9 mouse cellular contexts compared by ENCODE assay signal in the genomic region with DNA sequence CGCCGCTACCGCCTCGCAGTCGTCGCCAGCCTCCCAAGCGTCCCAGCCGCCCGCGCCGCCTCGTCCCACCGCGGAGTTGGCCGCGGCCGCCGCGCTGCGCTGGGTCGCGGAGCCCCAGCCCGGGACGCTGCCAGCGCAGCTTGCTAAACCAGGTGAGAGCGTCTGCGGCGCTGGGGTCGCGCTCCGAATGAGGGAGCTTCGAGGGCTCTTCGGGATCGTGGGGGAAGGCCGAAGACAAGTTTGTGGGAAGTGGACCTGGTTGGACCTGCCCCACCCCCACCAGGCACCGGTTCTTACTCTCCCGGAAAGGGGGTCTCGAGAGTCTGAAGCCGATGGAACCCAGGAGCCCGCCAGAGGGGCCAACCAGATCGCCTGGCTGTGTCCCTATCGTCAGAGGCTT. TPM values are rescaled to one million over a fixed set of nuclear protein-coding genes. Genes with fewer than 3 reads are reported as not detected.
DNase-seq lines count a peak whose midpoint lies in the region; ATAC-seq lines count a peak whose summit lies in the region.
"Had no signal": no experiment of that assay in that cellular context is flagged by ENCODE, and none has a peak within 500 bp of the region (broad histone marks: within the 10 kb centered on the region; RNA-seq: fewer than 3 reads in every experiment).

No protein-coding gene starts in this region.

- WGBS in kidney, embryonic 15.5 days, result under 1% methylated on average over 42 of the region's 42 CpGs
- 0% methylated on average over 42 of the region's 42 CpGs for whole genome bisulfite sequencing in forebrain, embryonic 10.5 days
- under 1% methylated on average over 37 of the region's 42 CpGs for whole genome bisulfite sequencing in limb, embryonic 10.5 days
- under 1% methylated on average over 41 of the region's 42 CpGs for WGBS in neural tube, embryonic 14.5 days

- peak overlapping the region; percentile 58 for H3K4me2 ChIP-seq in kidney, embryonic 15.5 days
- peak overlapping the region; percentile 16; the same call in 1 of the 2 replicates for H3K4me2 ChIP-seq in neural tube, embryonic 14.5 days (ENCODE audit: low read depth, low read length)

- no peak overlapping the region for H3K9ac ChIP-seq in kidney, embryonic 15.5 days
- H3K9ac ChIP-seq in neural tube, embryonic 14.5 days (replicated peaks; ENCODE audit: low read depth, low read length), result no peak overlapping the region

- no peaks in the 10 kb centered on the region for H3K9me3 ChIP-seq in kidney, embryonic 15.5 days (replicated peaks)
- H3K9me3 ChIP-seq in forebrain, embryonic 10.5 days, result no peaks in the 10 kb centered on the region
- H3K9me3 ChIP-seq in limb, embryonic 10.5 days (replicated peaks), result no peaks in the 10 kb centered on the region
- no peaks in the 10 kb centered on the region for H3K9me3 ChIP-seq in neural tube, embryonic 14.5 days (ENCODE audit: control insufficient read depth, low read length)

- DNase-seq in kidney, postnatal 25 days, result no peak
- peak; percentile 57 for DNase-seq in forebrain, embryonic 10.5 days (ENCODE audit: extremely low spot score, low spot score)
- DNase-seq in limb, embryonic 10.5 days (ENCODE audit: low spot score), result peak; percentile 69
- DNase-seq in left cerebral cortex, postnatal 25 days (ENCODE audit: low spot score in 2 of 2), result no peak
- DNase-seq in urinary bladder, postnatal 4 days (ENCODE audit: low spot score in 2 of 2), result no peak
- no peak for DNase-seq in gastrocnemius, postnatal 4 days (ENCODE audit: low spot score in 2 of 2)

- 0 out of 2 replicates have a peak, but pooled peaks have one; percentile 16 for ATAC-seq in kidney, embryonic 15.5 days (replicated peaks; ENCODE audit: low FRiP score)
- no peak for ATAC-seq in neural tube, embryonic 14.5 days (ENCODE audit: low read depth)

- H3K36me3 ChIP-seq in kidney, embryonic 15.5 days, result no peaks in the 10 kb centered on the region
- H3K36me3 ChIP-seq in forebrain, embryonic 10.5 days (replicated peaks), result no peaks in the 10 kb centered on the region
- no peaks in the 10 kb centered on the region for H3K36me3 ChIP-seq in limb, embryonic 10.5 days
- no peaks in the 10 kb centered on the region for H3K36me3 ChIP-seq in neural tube, embryonic 14.5 days (ENCODE audit: control insufficient read depth, insufficient read depth, low read length)

- H3K27me3 ChIP-seq in kidney, embryonic 15.5 days, result peaks cover 100% of the 10 kb centered on the region
- peaks cover 100% of the 10 kb centered on the region for H3K27me3 ChIP-seq in forebrain, embryonic 10.5 days (ENCODE audit: poor library complexity, severe bottlenecking)
- H3K27me3 ChIP-seq in limb, embryonic 10.5 days (ENCODE audit: low read depth, poor library complexity, severe bottlenecking), result peaks cover 100% of the 10 kb centered on the region
- H3K27me3 ChIP-seq in neural tube, embryonic 14.5 days (ENCODE audit: control insufficient read depth, insufficient read depth, low read length), result peaks cover 62% of the 10 kb centered on the region

- H3K4me3 ChIP-seq in kidney, embryonic 15.5 days (replicated peaks), result peak overlapping the region; percentile 38
- peak overlapping the region; percentile 72 for H3K4me3 ChIP-seq in forebrain, embryonic 10.5 days
- H3K4me3 ChIP-seq in limb, embryonic 10.5 days, result peak overlapping the region; percentile 56
- peak overlapping the region; percentile 10; the same call in 1 of the 2 replicates for H3K4me3 ChIP-seq in neural tube, embryonic 14.5 days (ENCODE audit: low read depth, low read length)

- intact Hi-C loops in left cerebral cortex, postnatal 25 days (cut with DNase I), result no loop called here

- peaks cover 32% of the 10 kb centered on the region for H3K4me1 ChIP-seq in kidney, embryonic 15.5 days
- H3K4me1 ChIP-seq in forebrain, embryonic 10.5 days, result peaks cover 97% of the 10 kb centered on the region
- H3K4me1 ChIP-seq in limb, embryonic 10.5 days, result peaks cover 93% of the 10 kb centered on the region
- peaks cover 10% of the 10 kb centered on the region for H3K4me1 ChIP-seq in neural tube, embryonic 14.5 days (ENCODE audit: control insufficient read depth, insufficient read depth, low read length)

- H3K27ac ChIP-seq in kidney, embryonic 15.5 days, result no peak overlapping the region
- H3K27ac ChIP-seq in forebrain, embryonic 10.5 days, result peak overlapping the region; percentile 96
- peak overlapping the region; percentile 51; the same call in 1 of the 2 replicates for H3K27ac ChIP-seq in limb, embryonic 10.5 days
- H3K27ac ChIP-seq in neural tube, embryonic 14.5 days (ENCODE audit: low read depth, low read length), result no peak overlapping the region

RNA-seq across cellular contexts. Expression of a gene that starts 1.0 kb away (rescaled TPM):
- polyA plus RNA-seq in kidney, embryonic 15.5 days (2015; fragmentation: Nextera tagmentation; extraction: Ambion mirVana), result not detected in 2 replicates
- polyA plus RNA-seq in forebrain, embryonic 10.5 days (2016; fragmentation: Nextera tagmentation; extraction: Ambion mirVana), result 11.0 and 13.4 TPM in 2 replicates
- 0.10 and 0.26 TPM in 2 replicates for polyA plus RNA-seq in limb, embryonic 10.5 days (2016; fragmentation: Nextera tagmentation; extraction: Ambion mirVana)
- polyA plus RNA-seq in neural tube, embryonic 14.5 days (2014; fragmentation: Nextera tagmentation; extraction: Ambion mirVana), result 2.6 TPM in 2 replicates
- under 1 TPM in 1 of 2 experiments, not detected in 1; 0.14 TPM for total RNA-seq in left cerebral cortex, postnatal 25 days (2021)
- not detected for total RNA-seq in gastrocnemius, postnatal 4 days (2021)
- total RNA-seq: common myeloid progenitor, adult 5-6 weeks had no signal

Comparison
In these comparisons a context has a peak if more than half of its experiments do, and no peak if none do; other contexts are left out.
1. H3K27ac ChIP-seq: peak in forebrain, embryonic 10.5 days (single experiment) and limb, embryonic 10.5 days (single experiment); none in kidney, embryonic 15.5 days (single experiment) and neural tube, embryonic 14.5 days (single experiment).
2. H3K4me3 ChIP-seq: peak in every context shown above with its lines; median percentile 72 in forebrain, embryonic 10.5 days; 56 in limb, embryonic 10.5 days; 38 in kidney, embryonic 15.5 days; 10 in neural tube, embryonic 14.5 days.
3. DNase-seq: peak in forebrain, embryonic 10.5 days (single experiment) and limb, embryonic 10.5 days (single experiment); none in kidney, postnatal 25 days (0 of 2), left cerebral cortex, postnatal 25 days (0 of 2), urinary bladder, postnatal 4 days (0 of 2) and gastrocnemius, postnatal 4 days (0 of 2).